Mouse (Mus musculus): ENCODE results near the gene Aip. TPM values are rescaled to one million over a fixed set of nuclear protein-coding genes. Genes with fewer than 3 reads are reported as not detected.
"Not testable (repeated sequence)": the region's sequence is repeated elsewhere in the genome, so short reads cannot be mapped to it uniquely, and the experiment has no call there.

Gene Aip
- total and polyA plus RNA-seq, 2 experiments from 2014 or later, result 23.8 to 61.7 TPM

DNA sequence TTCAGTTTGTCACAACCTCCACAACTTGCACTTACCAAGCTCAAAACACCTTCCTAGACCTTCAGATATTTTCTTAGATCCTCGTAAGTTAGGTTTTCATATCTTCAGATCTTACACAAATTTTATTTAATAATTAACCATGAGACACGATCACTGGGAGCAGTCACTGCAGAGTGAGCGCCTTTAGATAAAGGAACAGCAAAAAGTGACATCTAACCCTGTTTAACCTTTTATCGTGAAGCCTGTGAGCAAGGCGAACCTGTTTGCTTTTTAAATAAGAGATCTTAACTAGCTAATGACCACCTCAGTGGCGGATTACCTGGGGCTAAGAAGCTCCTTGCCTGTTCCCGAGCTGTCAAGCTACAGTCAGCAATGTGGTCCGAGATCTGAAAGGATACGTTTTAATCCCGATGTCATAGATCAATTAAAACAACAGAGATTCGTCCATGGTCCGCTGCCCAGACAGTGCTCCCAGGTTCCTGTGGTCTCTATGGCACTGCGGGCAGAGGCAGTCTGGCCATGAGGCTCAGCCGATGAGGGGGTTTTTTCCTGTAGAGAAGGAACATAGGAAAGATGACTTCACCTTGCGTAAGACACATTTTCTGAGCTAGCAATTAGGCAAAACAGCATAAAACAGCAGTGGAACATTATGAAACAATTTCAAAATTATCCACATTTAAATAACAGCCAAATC lies 56.8 kb downstream of the Aip start:
- H3K4me2 ChIP-seq (ENCODE audit: low read depth, low read length), result no peak overlapping the region
- WGBS, result 76% methylated on average over 15 of the region's 15 CpGs
- no peaks in the 10 kb centered on the region for H3K9me3 ChIP-seq (replicated peaks; ENCODE audit: control insufficient read depth, low read length)
- no peak for TF ChIP-seq EP300 (IDR thresholded peaks at IDR 0.05; ENCODE audit: low read depth)
- TF ChIP-seq CTCF (IDR thresholded peaks at IDR 0.05; ENCODE audit: low read depth), result no peak
- no peak overlapping the region for H3K4me3 ChIP-seq (ENCODE audit: low read depth, low read length)
- ATAC-seq (ENCODE audit: insufficient read depth, low read depth) (no peak), DNase-seq (ENCODE audit: low spot score) (no peak)
- no peaks in the 10 kb centered on the region for H3K36me3 ChIP-seq (replicated peaks; ENCODE audit: control insufficient read depth, insufficient read depth, low read length)
- no peaks in the 10 kb centered on the region for H3K4me1 ChIP-seq (ENCODE audit: control insufficient read depth, insufficient read depth)
- H3K9ac ChIP-seq (replicated peaks; ENCODE audit: low read depth, low read length), result no peak overlapping the region
- no peaks in the 10 kb centered on the region for H3K27me3 ChIP-seq (ENCODE audit: control insufficient read depth, insufficient read depth, low read length)
- no peak overlapping the region for H3K27ac ChIP-seq (ENCODE audit: low read depth)

DNA sequence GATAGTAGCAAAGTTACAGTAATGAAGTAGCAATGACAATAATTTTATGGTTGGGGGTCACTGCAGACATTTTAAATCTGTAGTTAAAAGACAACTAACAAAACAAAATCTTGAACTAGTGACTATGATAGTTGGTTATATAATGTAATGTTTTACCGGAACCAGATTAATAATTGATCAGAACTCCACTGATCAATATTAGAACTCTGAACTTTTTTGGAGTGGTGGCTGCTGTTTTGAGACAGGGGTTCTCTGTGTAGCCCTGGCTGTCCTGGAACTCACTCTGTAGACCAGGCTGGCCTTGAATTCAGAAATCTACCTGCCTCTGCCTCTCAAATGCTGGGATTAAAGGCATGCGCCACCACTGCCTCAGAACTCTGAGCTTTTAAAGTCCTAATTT lies 57.4 kb downstream of the Aip start:
- WGBS, result 93% methylated on average over 2 of the region's 2 CpGs
- not testable (repeated sequence) for ATAC-seq (ENCODE audit: insufficient read depth, low read depth); H3K27me3 ChIP-seq (ENCODE audit: control insufficient read depth, insufficient read depth, low read length); H3K9me3 ChIP-seq (replicated peaks; ENCODE audit: control insufficient read depth, low read length); H3K36me3 ChIP-seq (replicated peaks; ENCODE audit: control insufficient read depth, insufficient read depth, low read length); H3K9ac ChIP-seq (replicated peaks; ENCODE audit: low read depth, low read length); H3K27ac ChIP-seq (ENCODE audit: low read depth); H3K4me3 ChIP-seq (ENCODE audit: low read depth, low read length); DNase-seq (ENCODE audit: low spot score); H3K4me2 ChIP-seq (ENCODE audit: low read depth, low read length); H3K4me1 ChIP-seq (ENCODE audit: control insufficient read depth, insufficient read depth)

DNA sequence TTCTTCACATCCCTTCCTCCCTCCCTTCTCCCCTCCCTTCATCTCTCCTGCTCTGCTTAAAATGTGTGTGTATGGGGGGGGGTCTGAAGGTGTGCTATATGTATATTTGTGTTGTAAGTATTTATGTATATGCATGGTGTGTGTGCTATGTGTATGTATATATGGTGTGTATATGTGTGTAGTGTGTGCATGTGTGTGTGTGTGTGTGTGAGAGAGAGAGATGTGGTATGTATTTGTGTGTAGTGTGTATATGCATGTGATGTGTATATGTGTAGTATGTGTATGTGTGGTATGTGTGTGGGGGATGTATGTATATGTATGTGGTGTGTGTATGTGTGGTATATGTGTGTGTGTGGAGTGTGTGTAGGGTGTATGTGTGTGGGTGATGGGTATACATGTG lies 58.8 kb downstream of the Aip start:
- Histone ChIP-seq H3K4me2 (ENCODE audit: low read depth, low read length) (no peak overlapping the region), H3K9ac (replicated peaks; ENCODE audit: low read depth, low read length) (no peak overlapping the region), H3K27me3 (ENCODE audit: control insufficient read depth, insufficient read depth, low read length) (no peaks in the 10 kb centered on the region), H3K36me3 (replicated peaks; ENCODE audit: control insufficient read depth, insufficient read depth, low read length) (no peaks in the 10 kb centered on the region), H3K9me3 (replicated peaks; ENCODE audit: control insufficient read depth, low read length) (no peaks in the 10 kb centered on the region), H3K4me1 (ENCODE audit: control insufficient read depth, insufficient read depth) (no peaks in the 10 kb centered on the region), H3K27ac (ENCODE audit: low read depth) (no peak overlapping the region), H3K4me3 (ENCODE audit: low read depth, low read length) (no peak overlapping the region)
- TF ChIP-seq CTCF (IDR thresholded peaks at IDR 0.05; ENCODE audit: low read depth) (no peak), EP300 (IDR thresholded peaks at IDR 0.05; ENCODE audit: low read depth) (no peak)
- ATAC-seq (ENCODE audit: insufficient read depth, low read depth) (no peak), DNase-seq (ENCODE audit: low spot score) (no peak)

DNA sequence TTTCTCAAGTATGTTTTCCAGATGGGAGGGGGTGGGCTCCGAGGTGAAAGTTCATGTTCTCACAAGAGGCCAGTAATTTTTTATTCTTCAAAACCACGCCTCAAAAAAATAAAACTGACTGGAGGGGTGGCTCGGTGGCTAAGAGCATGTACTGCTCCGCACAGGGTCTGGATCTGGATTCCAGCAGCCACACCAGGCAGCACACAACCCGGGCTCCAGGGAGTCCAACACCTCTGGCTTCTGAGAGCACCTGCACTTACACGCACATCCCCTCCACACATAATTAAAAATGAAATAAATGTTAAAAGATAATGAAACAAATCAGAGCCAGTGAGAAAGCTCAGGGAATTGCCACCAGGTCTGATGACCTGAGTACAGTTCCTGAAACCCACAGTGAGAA lies 59.4 kb downstream of the Aip start:
- TF ChIP-seq CTCF (IDR thresholded peaks at IDR 0.05; ENCODE audit: low read depth), result no peak
- no peak for TF ChIP-seq EP300 (IDR thresholded peaks at IDR 0.05; ENCODE audit: low read depth)
- no peak for DNase-seq (ENCODE audit: low spot score)
- ATAC-seq (ENCODE audit: insufficient read depth, low read depth), result no peak
- no peak overlapping the region for H3K4me3 ChIP-seq (ENCODE audit: low read depth, low read length)
- no peaks in the 10 kb centered on the region for H3K4me1 ChIP-seq (ENCODE audit: control insufficient read depth, insufficient read depth)
- H3K27me3 ChIP-seq (ENCODE audit: control insufficient read depth, insufficient read depth, low read length), result no peaks in the 10 kb centered on the region
- 76% methylated on average over 6 of the region's 6 CpGs for WGBS
- H3K9me3 ChIP-seq (replicated peaks; ENCODE audit: control insufficient read depth, low read length), result no peaks in the 10 kb centered on the region
- H3K36me3 ChIP-seq (replicated peaks; ENCODE audit: control insufficient read depth, insufficient read depth, low read length), result no peaks in the 10 kb centered on the region
- H3K9ac ChIP-seq (replicated peaks; ENCODE audit: low read depth, low read length), result no peak overlapping the region
- no peak overlapping the region for H3K27ac ChIP-seq (ENCODE audit: low read depth)
- H3K4me2 ChIP-seq (ENCODE audit: low read depth, low read length), result no peak overlapping the region

DNA sequence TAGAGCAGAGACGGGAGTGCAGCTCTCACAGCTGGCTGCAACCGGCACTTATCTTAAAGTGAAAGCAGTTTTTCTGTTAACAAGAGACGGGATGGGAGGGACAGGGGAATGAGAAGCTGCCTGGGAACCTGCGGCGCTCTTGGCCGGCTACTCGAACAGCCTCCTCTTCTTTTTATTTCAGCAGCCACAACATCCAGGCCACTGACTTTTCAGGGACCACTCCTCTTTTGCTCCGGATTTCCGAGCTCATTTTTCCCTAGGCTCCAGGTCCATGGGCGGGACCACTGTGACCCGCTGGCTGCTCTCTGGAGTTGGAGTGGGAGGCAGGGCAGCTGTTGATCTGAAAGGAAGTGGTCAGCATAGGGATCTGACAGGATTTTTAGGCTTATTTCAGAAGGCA lies 61.2 kb downstream of the Aip start:
- H3K4me1 ChIP-seq (ENCODE audit: control insufficient read depth, insufficient read depth); H3K9me3 ChIP-seq (replicated peaks; ENCODE audit: control insufficient read depth, low read length); ATAC-seq (ENCODE audit: insufficient read depth, low read depth); H3K36me3 ChIP-seq (replicated peaks; ENCODE audit: control insufficient read depth, insufficient read depth, low read length); H3K27me3 ChIP-seq (ENCODE audit: control insufficient read depth, insufficient read depth, low read length); H3K9ac ChIP-seq (replicated peaks; ENCODE audit: low read depth, low read length); DNase-seq (ENCODE audit: low spot score): not testable (repeated sequence)
- H3K27ac ChIP-seq (ENCODE audit: low read depth), result peak overlapping the region; percentile 62; the same call in 1 of the 2 replicates
- peak overlapping the region; percentile 19; the same call in 1 of the 2 replicates for H3K4me3 ChIP-seq (ENCODE audit: low read depth, low read length)
- WGBS, result 0% methylated on average over 1 of the region's 11 CpGs
- H3K4me2 ChIP-seq (ENCODE audit: low read depth, low read length), result 0 out of 2 replicates have a peak overlapping the region, but pooled peaks have one; percentile 27

Other genes starting within 250 kb of the Aip start
Only the 30 nearest of the 33 such genes appear.
- 11.9 and 29.6 TPM in 2 replicates for gene Unc93b1, start 190.7 kb downstream of the Aip start, total RNA-seq (2014; rRNA removed; ENCODE audit: low replicate concordance)
- 15.5 and 18.1 TPM in 2 replicates for gene Unc93b1, start 190.7 kb downstream of the Aip start, polyA plus RNA-seq (2015; fragmentation: Nextera tagmentation; extraction: Ambion mirVana)
- gene Aldh3b3, start 167.2 kb downstream of the Aip start, total RNA-seq (2014; rRNA removed; ENCODE audit: low replicate concordance), result not detected in 2 replicates
- 0.22 and 0.29 TPM in 2 replicates for gene Aldh3b3, start 167.2 kb downstream of the Aip start, polyA plus RNA-seq (2015; fragmentation: Nextera tagmentation; extraction: Ambion mirVana)
- 3.9 TPM in 1 of 2 replicates, not detected in the other for gene Aldh3b2, start 153.5 kb downstream of the Aip start, total RNA-seq (2014; rRNA removed; ENCODE audit: low replicate concordance)
- gene Aldh3b2, start 153.5 kb downstream of the Aip start, polyA plus RNA-seq (2015; fragmentation: Nextera tagmentation; extraction: Ambion mirVana), result 0.18 TPM in 2 replicates
- 32.3 and 74.8 TPM in 2 replicates for gene Acy3, start 139.3 kb downstream of the Aip start, total RNA-seq (2014; rRNA removed; ENCODE audit: low replicate concordance)
- 21.5 and 22.6 TPM in 2 replicates for gene Acy3, start 139.3 kb downstream of the Aip start, polyA plus RNA-seq (2015; fragmentation: Nextera tagmentation; extraction: Ambion mirVana)
- gene Tbx10, start 133.1 kb downstream of the Aip start, total RNA-seq (2014; rRNA removed; ENCODE audit: low replicate concordance), result not detected in 2 replicates
- not detected in 2 replicates for gene Tbx10, start 133.1 kb downstream of the Aip start, polyA plus RNA-seq (2015; fragmentation: Nextera tagmentation; extraction: Ambion mirVana)
- gene Nudt8, start 125.3 kb downstream of the Aip start, total RNA-seq (2014; rRNA removed; ENCODE audit: low replicate concordance), result 110 and 175 TPM in 2 replicates
- 131 and 138 TPM in 2 replicates for gene Nudt8, start 125.3 kb downstream of the Aip start, polyA plus RNA-seq (2015; fragmentation: Nextera tagmentation; extraction: Ambion mirVana)
- gene Gm49405, start 125.2 kb downstream of the Aip start, total RNA-seq (2014; rRNA removed; ENCODE audit: low replicate concordance), result 4.0 and 7.0 TPM in 2 replicates
- 3.6 and 4.0 TPM in 2 replicates for gene Gm49405, start 125.2 kb downstream of the Aip start, polyA plus RNA-seq (2015; fragmentation: Nextera tagmentation; extraction: Ambion mirVana)
- 158 and 202 TPM in 2 replicates for gene Doc2g, start 122.5 kb downstream of the Aip start, total RNA-seq (2014; rRNA removed; ENCODE audit: low replicate concordance)
- gene Doc2g, start 122.5 kb downstream of the Aip start, polyA plus RNA-seq (2015; fragmentation: Nextera tagmentation; extraction: Ambion mirVana), result 114 and 116 TPM in 2 replicates
- 910 and 941 TPM in 2 replicates for gene Ndufv1, start 113.1 kb downstream of the Aip start, total RNA-seq (2014; rRNA removed; ENCODE audit: low replicate concordance)
- 1,083 and 1,090 TPM in 2 replicates for gene Ndufv1, start 113.1 kb downstream of the Aip start, polyA plus RNA-seq (2015; fragmentation: Nextera tagmentation; extraction: Ambion mirVana)
- 266 and 311 TPM in 2 replicates for gene Gstp1, start 87.9 kb downstream of the Aip start, total RNA-seq (2014; rRNA removed; ENCODE audit: low replicate concordance)
- gene Gstp1, start 87.9 kb downstream of the Aip start, polyA plus RNA-seq (2015; fragmentation: Nextera tagmentation; extraction: Ambion mirVana), result 440 and 449 TPM in 2 replicates
- gene Gstp2, start 79.8 kb downstream of the Aip start, total RNA-seq (2014; rRNA removed; ENCODE audit: low replicate concordance), result 4.5 and 9.7 TPM in 2 replicates
- 17.0 and 22.7 TPM in 2 replicates for gene Gstp2, start 79.8 kb downstream of the Aip start, polyA plus RNA-seq (2015; fragmentation: Nextera tagmentation; extraction: Ambion mirVana)
- not detected in 2 replicates for gene Gstp3, start 66.3 kb downstream of the Aip start, total RNA-seq (2014; rRNA removed; ENCODE audit: low replicate concordance)
- gene Gstp3, start 66.3 kb downstream of the Aip start, polyA plus RNA-seq (2015; fragmentation: Nextera tagmentation; extraction: Ambion mirVana), result not detected in 2 replicates
- not detected in 2 replicates for gene Cabp2, start 44.3 kb downstream of the Aip start, total RNA-seq (2014; rRNA removed; ENCODE audit: low replicate concordance)
- gene Cabp2, start 44.3 kb downstream of the Aip start, polyA plus RNA-seq (2015; fragmentation: Nextera tagmentation; extraction: Ambion mirVana), result not detected in 2 replicates
- gene Cdk2ap2, start 28.7 kb downstream of the Aip start, total RNA-seq (2014; rRNA removed; ENCODE audit: low replicate concordance), result 63.2 and 67.3 TPM in 2 replicates
- 46.8 and 59.6 TPM in 2 replicates for gene Cdk2ap2, start 28.7 kb downstream of the Aip start, polyA plus RNA-seq (2015; fragmentation: Nextera tagmentation; extraction: Ambion mirVana)
- 26.2 and 47.3 TPM in 2 replicates for gene Pitpnm1, start 25.9 kb downstream of the Aip start, total RNA-seq (2014; rRNA removed; ENCODE audit: low replicate concordance)
- gene Pitpnm1, start 25.9 kb downstream of the Aip start, polyA plus RNA-seq (2015; fragmentation: Nextera tagmentation; extraction: Ambion mirVana), result 17.9 and 21.9 TPM in 2 replicates
- not detected in 2 replicates for gene Gpr152, start 13.9 kb upstream of the Aip start, total RNA-seq (2014; rRNA removed; ENCODE audit: low replicate concordance)
- 0.03 TPM in 2 replicates for gene Gpr152, start 13.9 kb upstream of the Aip start, polyA plus RNA-seq (2015; fragmentation: Nextera tagmentation; extraction: Ambion mirVana)
- gene Cabp4, start 18.2 kb upstream of the Aip start, total RNA-seq (2014; rRNA removed; ENCODE audit: low replicate concordance), result not detected in 2 replicates
- 0.07 and 0.11 TPM in 2 replicates for gene Cabp4, start 18.2 kb upstream of the Aip start, polyA plus RNA-seq (2015; fragmentation: Nextera tagmentation; extraction: Ambion mirVana)
- gene Coro1b, start 22.8 kb upstream of the Aip start, total RNA-seq (2014; rRNA removed; ENCODE audit: low replicate concordance), result 120 and 144 TPM in 2 replicates
- gene Coro1b, start 22.8 kb upstream of the Aip start, polyA plus RNA-seq (2015; fragmentation: Nextera tagmentation; extraction: Ambion mirVana), result 97.2 and 102 TPM in 2 replicates
- gene Ptprcap, start 27.7 kb upstream of the Aip start, total RNA-seq (2014; rRNA removed; ENCODE audit: low replicate concordance), result 13.5 TPM in 1 of 2 replicates, not detected in the other
- gene Ptprcap, start 27.7 kb upstream of the Aip start, polyA plus RNA-seq (2015; fragmentation: Nextera tagmentation; extraction: Ambion mirVana), result 0.46 and 1.1 TPM in 2 replicates
- gene Rps6kb2, start 37.5 kb upstream of the Aip start, total RNA-seq (2014; rRNA removed; ENCODE audit: low replicate concordance), result 34.2 and 62.0 TPM in 2 replicates
- gene Rps6kb2, start 37.5 kb upstream of the Aip start, polyA plus RNA-seq (2015; fragmentation: Nextera tagmentation; extraction: Ambion mirVana), result 32.9 and 35.2 TPM in 2 replicates
- 40.3 and 119 TPM in 2 replicates for gene Carns1, start 49.6 kb upstream of the Aip start, total RNA-seq (2014; rRNA removed; ENCODE audit: low replicate concordance)
- 20.6 and 23.8 TPM in 2 replicates for gene Carns1, start 49.6 kb upstream of the Aip start, polyA plus RNA-seq (2015; fragmentation: Nextera tagmentation; extraction: Ambion mirVana)
- gene Tbc1d10c, start 65.4 kb upstream of the Aip start, total RNA-seq (2014; rRNA removed; ENCODE audit: low replicate concordance), result 5.2 TPM in 1 of 2 replicates, not detected in the other
- 2.7 and 4.4 TPM in 2 replicates for gene Tbc1d10c, start 65.4 kb upstream of the Aip start, polyA plus RNA-seq (2015; fragmentation: Nextera tagmentation; extraction: Ambion mirVana)
- gene Ppp1ca, start 66.2 kb upstream of the Aip start, total RNA-seq (2014; rRNA removed; ENCODE audit: low replicate concordance), result 808 and 961 TPM in 2 replicates
- 738 and 763 TPM in 2 replicates for gene Ppp1ca, start 66.2 kb upstream of the Aip start, polyA plus RNA-seq (2015; fragmentation: Nextera tagmentation; extraction: Ambion mirVana)
- 9.5 and 12.3 TPM in 2 replicates for gene Rad9a, start 75.8 kb upstream of the Aip start, total RNA-seq (2014; rRNA removed; ENCODE audit: low replicate concordance)
- 9.5 and 9.7 TPM in 2 replicates for gene Rad9a, start 75.8 kb upstream of the Aip start, polyA plus RNA-seq (2015; fragmentation: Nextera tagmentation; extraction: Ambion mirVana)
- 3.4 and 14.7 TPM in 2 replicates for gene Clcf1, start 88.4 kb upstream of the Aip start, total RNA-seq (2014; rRNA removed; ENCODE audit: low replicate concordance)
- 0.67 and 0.91 TPM in 2 replicates for gene Clcf1, start 88.4 kb upstream of the Aip start, polyA plus RNA-seq (2015; fragmentation: Nextera tagmentation; extraction: Ambion mirVana)
- gene AC109138.7, start 88.5 kb upstream of the Aip start, total RNA-seq (2014; rRNA removed; ENCODE audit: low replicate concordance), result not detected in 2 replicates
- gene AC109138.7, start 88.5 kb upstream of the Aip start, polyA plus RNA-seq (2015; fragmentation: Nextera tagmentation; extraction: Ambion mirVana), result not detected in 2 replicates
- 18.6 and 30.8 TPM in 2 replicates for gene Pold4, start 106.0 kb upstream of the Aip start, total RNA-seq (2014; rRNA removed; ENCODE audit: low replicate concordance)
- gene Pold4, start 106.0 kb upstream of the Aip start, polyA plus RNA-seq (2015; fragmentation: Nextera tagmentation; extraction: Ambion mirVana), result 23.0 and 27.9 TPM in 2 replicates
- 11.5 and 11.6 TPM in 2 replicates for gene Ssh3, start 143.3 kb upstream of the Aip start, total RNA-seq (2014; rRNA removed; ENCODE audit: low replicate concordance)
- 6.2 and 6.4 TPM in 2 replicates for gene Ssh3, start 143.3 kb upstream of the Aip start, polyA plus RNA-seq (2015; fragmentation: Nextera tagmentation; extraction: Ambion mirVana)
- 2.1 and 2.3 TPM in 2 replicates for gene Ankrd13d, start 157.3 kb upstream of the Aip start, total RNA-seq (2014; rRNA removed; ENCODE audit: low replicate concordance)
- 0.40 and 0.41 TPM in 2 replicates for gene Ankrd13d, start 157.3 kb upstream of the Aip start, polyA plus RNA-seq (2015; fragmentation: Nextera tagmentation; extraction: Ambion mirVana)
- 50.4 and 50.6 TPM in 2 replicates for gene Grk2, start 180.4 kb upstream of the Aip start, total RNA-seq (2014; rRNA removed; ENCODE audit: low replicate concordance)
- gene Grk2, start 180.4 kb upstream of the Aip start, polyA plus RNA-seq (2015; fragmentation: Nextera tagmentation; extraction: Ambion mirVana), result 6.9 and 7.8 TPM in 2 replicates

Data from heart, postnatal 0 days (tissue).